Mouse (Mus musculus) midbrain, embryonic 13.5 days (tissue): ENCODE measurements around the gene Ssr2. TPM values are rescaled to one million over a fixed set of nuclear protein-coding genes. Genes with fewer than 3 reads are reported as not detected.

ENCODE experiments used
- ATAC-seq: fragments of 200-750 bp; cut with Nextera tagmentation; 2 replicates; pipeline ENCODE4 v1.8.0; 2017; ENCODE audit warnings: mild to moderate bottlenecking, moderate TSS enrichment, moderate library complexity
- H3K27ac ChIP-seq: fragments of 300-500 bp; sonication (generic); 2 replicates; pipeline ENCODE4 v1.5.1; 2015; ENCODE audit warnings: inconsistent platforms, mild to moderate bottlenecking, moderate library complexity
- H3K27me3 ChIP-seq: fragments of 300-500 bp; sonication (generic); 2 replicates; pipeline ENCODE4 v1.6.1; 2015; ENCODE audit warnings: mild to moderate bottlenecking, inconsistent platforms
- H3K36me3 ChIP-seq: fragments of 300-500 bp; sonication (generic); 2 replicates; pipeline ENCODE4 v1.6.1; 2015; ENCODE audit warnings: mild to moderate bottlenecking, inconsistent platforms
- H3K4me1 ChIP-seq: fragments of 300-500 bp; sonication (generic); replicated peaks from 2 replicates; pipeline ENCODE4 v1.6.1; 2015; ENCODE audit warnings: inconsistent platforms
- H3K4me2 ChIP-seq: fragments of 300-500 bp; sonication (generic); replicated peaks from 2 replicates; pipeline ENCODE4 v1.6.1; 2015; ENCODE audit warnings: moderate library complexity, mild to moderate bottlenecking, inconsistent platforms
- H3K4me3 ChIP-seq: fragments of 300-500 bp; sonication (generic); replicated peaks from 2 replicates; pipeline ENCODE4 v1.5.1; 2015; ENCODE audit warnings: mild to moderate bottlenecking, inconsistent platforms
- H3K9ac ChIP-seq: fragments of 300-500 bp; sonication (generic); replicated peaks from 2 replicates; pipeline ENCODE4 v1.6.1; 2015; ENCODE audit warnings: mild to moderate bottlenecking, inconsistent platforms
- H3K9me3 ChIP-seq: fragments of 300-500 bp; sonication (generic); 2 replicates; pipeline ENCODE4 v1.6.1; 2016; ENCODE audit warnings: mild to moderate bottlenecking, inconsistent platforms
- WGBS: fragments of 180-500 bp; shearing (Covaris S2); methylation state at CpG from one replicate; pipeline ENCODE4 v1.1.7; 2015; 5-methylcytosine and 5-hydroxymethylcytosine counted together
- polyA plus RNA-seq: library from polyadenylated mRNA; unstranded; fragments of >200 nt; fragmentation: Nextera tagmentation; extraction: Ambion mirVana; gene quantifications from 2 replicates; pipeline ENCODE4 v1.2.1, GENCODE M21; 2015

Gene Ssr2
- polyA plus RNA-seq, 1 experiment from 2014 or later = 148 TPM

GRCm38 (mm10) chr3:88615902-88616391 is 40.3 kb downstream of the Ssr2 start:
- 38% methylated on average over 9 of the region's 9 CpGs for WGBS
- Histone ChIP-seq H3K4me2 (no peak overlapping the region; the same call in 1 of the 2 replicates), H3K36me3 (no peaks in the 10 kb centered on the region), H3K9ac (0 out of 2 replicates have a peak overlapping the region, but pooled peaks have one; percentile 15), H3K27me3 (no peaks in the 10 kb centered on the region), H3K9me3 (no peaks in the 10 kb centered on the region), H3K4me1 (peaks cover 27% of the 10 kb centered on the region), H3K27ac (0 out of 2 replicates have a peak overlapping the region, but pooled peaks have one; percentile 25), H3K4me3 (no peak overlapping the region)
- no peak for ATAC-seq

GRCm38 (mm10) chr3:88616951-88617500 is 41.4 kb downstream of the Ssr2 start:
- no peak overlapping the region for H3K4me3 ChIP-seq
- WGBS = 78% methylated on average over 3 of the region's 3 CpGs
- no peaks in the 10 kb centered on the region for H3K27me3 ChIP-seq
- no peak overlapping the region for H3K9ac ChIP-seq
- no peak overlapping the region for H3K27ac ChIP-seq
- H3K36me3 ChIP-seq = no peaks in the 10 kb centered on the region
- H3K9me3 ChIP-seq = no peaks in the 10 kb centered on the region
- H3K4me2 ChIP-seq = no peak overlapping the region
- ATAC-seq = no peak
- H3K4me1 ChIP-seq = peaks cover 27% of the 10 kb centered on the region

DNA sequence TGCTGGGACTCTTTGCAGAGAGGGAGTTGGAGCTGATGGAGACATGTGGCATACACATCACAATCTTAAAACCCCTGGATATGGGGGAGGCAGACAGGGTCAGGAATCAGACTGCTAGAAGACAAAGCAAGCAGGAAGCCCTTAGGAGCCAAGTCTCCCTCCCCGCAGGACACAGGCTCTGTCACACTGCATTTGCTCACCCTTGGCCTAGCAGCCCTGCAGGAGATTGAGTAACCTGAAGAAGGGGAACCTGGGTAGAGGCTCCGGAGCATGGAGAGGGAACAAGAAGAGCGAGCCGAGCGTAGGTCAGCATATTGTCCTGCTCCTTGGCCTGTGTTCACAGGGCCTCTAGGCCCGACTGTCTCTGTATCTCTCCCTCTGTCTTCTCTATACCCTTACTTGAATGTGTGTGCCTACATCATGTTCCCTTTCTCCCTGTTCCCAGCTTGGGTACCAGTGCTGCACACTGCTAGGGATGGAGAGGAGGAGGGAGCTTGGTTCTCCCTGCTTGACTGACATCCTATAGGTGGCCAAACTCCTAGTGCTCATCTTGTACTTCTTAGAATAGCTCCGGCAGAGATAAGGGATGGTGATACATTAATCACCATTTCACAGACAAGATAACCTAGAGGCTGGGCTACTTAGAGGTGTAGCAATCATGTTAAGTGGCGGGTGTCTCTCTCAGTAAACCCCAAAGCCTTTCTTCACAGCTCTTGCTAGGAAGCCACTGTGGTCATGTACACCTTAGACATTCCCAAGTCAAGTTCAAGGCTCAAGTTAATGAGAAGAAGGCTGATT is 42.6 kb downstream of the Ssr2 start:
- Histone ChIP-seq H3K4me2 (no peak overlapping the region), H3K9ac (no peak overlapping the region), H3K4me1 (peaks cover 27% of the 10 kb centered on the region), H3K27ac (no peak overlapping the region), H3K4me3 (no peak overlapping the region), H3K9me3 (no peaks in the 10 kb centered on the region), H3K27me3 (no peaks in the 10 kb centered on the region), H3K36me3 (no peaks in the 10 kb centered on the region)
- ATAC-seq = no peak
- WGBS = 76% methylated on average over 8 of the region's 8 CpGs

GRCm38 (mm10) chr3:88619113-88620097 is 43.7 kb downstream of the Ssr2 start:
- no peak for ATAC-seq
- Histone ChIP-seq H3K9me3 (no peaks in the 10 kb centered on the region), H3K36me3 (no peaks in the 10 kb centered on the region), H3K4me1 (peaks cover 37% of the 10 kb centered on the region), H3K4me2 (no peak overlapping the region), H3K27me3 (no peaks in the 10 kb centered on the region), H3K9ac (no peak overlapping the region), H3K27ac (no peak overlapping the region; the same call in 1 of the 2 replicates), H3K4me3 (no peak overlapping the region)
- 39% methylated on average over 9 of the region's 9 CpGs for WGBS

- peak overlapping the region; percentile 94 for H3K9ac ChIP-seq
- 15% methylated on average over 15 of the region's 15 CpGs for WGBS
- H3K36me3 ChIP-seq = peaks cover 4% of the 10 kb centered on the region; the same call in 1 of the 2 replicates
- no peaks in the 10 kb centered on the region for H3K9me3 ChIP-seq
- 0 out of 2 replicates have a peak, but pooled peaks have one; percentile 1 for ATAC-seq
- H3K4me2 ChIP-seq = peak overlapping the region; percentile 97
- H3K27me3 ChIP-seq = no peaks in the 10 kb centered on the region
- H3K4me1 ChIP-seq = peaks cover 43% of the 10 kb centered on the region
- H3K27ac ChIP-seq = peak overlapping the region; percentile 99
- H3K4me3 ChIP-seq = peak overlapping the region; percentile 77
These were observed 44.7 kb downstream of the Ssr2 start for GRCm38 (mm10) chr3:88620146-88620991.

GRCm38 (mm10) chr3:88620992-88621536 is 45.4 kb downstream of the Ssr2 start:
- WGBS = 0% methylated on average over 46 of the region's 64 CpGs
- H3K4me2 ChIP-seq = peak overlapping the region; percentile 97
- H3K9me3 ChIP-seq = no peaks in the 10 kb centered on the region
- H3K27ac ChIP-seq = peak overlapping the region; percentile 99
- peak overlapping the region; percentile 77 for H3K4me3 ChIP-seq
- H3K27me3 ChIP-seq = no peaks in the 10 kb centered on the region
- peaks cover 10% of the 10 kb centered on the region; the same call in 1 of the 2 replicates for H3K36me3 ChIP-seq
- H3K4me1 ChIP-seq = peaks cover 43% of the 10 kb centered on the region
- peak; percentile 75 for ATAC-seq
- H3K9ac ChIP-seq = peak overlapping the region; percentile 94

GRCm38 (mm10) chr3:88621537-88622112 is 45.9 kb downstream of the Ssr2 start:
- Histone ChIP-seq H3K4me1 (peaks cover 43% of the 10 kb centered on the region), H3K4me2 (peak overlapping the region; percentile 97), H3K27me3 (no peaks in the 10 kb centered on the region), H3K27ac (peak overlapping the region; percentile 99), H3K36me3 (peaks cover 15% of the 10 kb centered on the region), H3K4me3 (peak overlapping the region; percentile 77), H3K9me3 (no peaks in the 10 kb centered on the region), H3K9ac (peak overlapping the region; percentile 94)
- WGBS = under 1% methylated on average over 36 of the region's 36 CpGs
- ATAC-seq = peak; percentile 25

GRCm38 (mm10) chr3:88622113-88622940 is 46.7 kb downstream of the Ssr2 start:
- Histone ChIP-seq H3K4me1 (peaks cover 50% of the 10 kb centered on the region), H3K27ac (peak overlapping the region; percentile 99), H3K4me3 (peak overlapping the region; percentile 77), H3K27me3 (no peaks in the 10 kb centered on the region), H3K9me3 (no peaks in the 10 kb centered on the region), H3K9ac (peak overlapping the region; percentile 94), H3K4me2 (peak overlapping the region; percentile 97), H3K36me3 (peaks cover 15% of the 10 kb centered on the region)
- under 1% methylated on average over 24 of the region's 24 CpGs for WGBS
- ATAC-seq = peak; percentile 13; the same call in 1 of the 2 replicates

DNA sequence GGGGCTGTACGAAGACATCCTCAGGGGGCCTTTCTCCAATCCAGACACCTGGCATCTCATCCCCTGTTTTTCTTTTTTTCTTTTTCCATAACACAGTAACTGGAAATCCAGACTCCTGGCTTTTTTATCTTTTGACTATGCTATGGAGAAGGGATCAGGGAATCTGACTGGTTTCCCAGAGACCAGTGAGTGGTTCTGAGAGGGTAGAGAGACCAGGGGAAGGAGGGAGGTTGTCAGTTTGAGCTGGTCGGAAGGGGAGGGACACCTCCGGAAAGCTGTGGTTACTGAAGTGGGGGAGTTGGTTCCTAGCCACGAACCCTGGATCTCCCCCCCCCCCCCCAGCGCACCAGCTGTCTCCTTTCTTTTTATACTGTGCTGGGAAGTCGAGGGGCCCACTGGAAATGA is 47.3 kb downstream of the Ssr2 start:
- H3K4me2 ChIP-seq = peak overlapping the region; percentile 97
- peak; percentile 57 for ATAC-seq
- no peaks in the 10 kb centered on the region for H3K27me3 ChIP-seq
- peak overlapping the region; percentile 99 for H3K27ac ChIP-seq
- H3K9me3 ChIP-seq = no peaks in the 10 kb centered on the region
- peaks cover 15% of the 10 kb centered on the region for H3K36me3 ChIP-seq
- peaks cover 54% of the 10 kb centered on the region for H3K4me1 ChIP-seq
- peak overlapping the region; percentile 77 for H3K4me3 ChIP-seq
- 0% methylated on average over 6 of the region's 6 CpGs for WGBS
- H3K9ac ChIP-seq = peak overlapping the region; percentile 94
